Mouse (Mus musculus) CH12.LX (cell line): ENCODE measurements around the gene Taf4.

ENCODE experiments used
- BHLHE40 ChIP-seq: IDR thresholded peaks from 2 replicates; pipeline ENCODE4 v1.6.1; 2011; ENCODE audit warnings: mild to moderate bottlenecking, low read depth, low read length, improper control_type of control experiment
- CTCF ChIP-seq, 2 experiments: IDR thresholded peaks in 1 of 2; conservative IDR thresholded peaks in 1 of 2; 2 replicates each; pipeline ENCODE4 v1.5.1; 2011 to 2012; ENCODE audit warnings: low read depth in 2 of 2, low read length in 2 of 2, improper control_type of control experiment in 1 of 2, inconsistent platforms in 1 of 2, mild to moderate bottlenecking in 1 of 2, moderate library complexity in 1 of 2
- ELF1 ChIP-seq: IDR thresholded peaks from 2 replicates; pipeline ENCODE4 v1.6.1; 2014; ENCODE audit warnings: low read depth, mild to moderate bottlenecking, inconsistent platforms, low read length, improper control_type of control experiment
- EP300 ChIP-seq: IDR thresholded peaks from 2 replicates; pipeline ENCODE4 v1.6.1; 2011; ENCODE audit warnings: low read length, improper control_type of control experiment
- HCFC1 ChIP-seq: IDR thresholded peaks from 2 replicates; pipeline ENCODE4 v1.6.1; 2012; ENCODE audit warnings: low read depth, mild to moderate bottlenecking, inconsistent platforms, low read length, improper control_type of control experiment
- JUND ChIP-seq: conservative IDR thresholded peaks from 2 replicates; pipeline ENCODE4 v1.6.1; 2011; ENCODE audit warnings: low read depth, low read length, improper control_type of control experiment
- KAT2A ChIP-seq: IDR thresholded peaks from 2 replicates; pipeline ENCODE4 v1.6.1; 2012; ENCODE audit warnings: low read length, improper control_type of control experiment, inconsistent platforms; ENCODE audit not compliant: insufficient replicate concordance
- MAFK ChIP-seq: IDR thresholded peaks from 2 replicates; pipeline ENCODE4 v1.6.1; 2011; ENCODE audit warnings: low read length, improper control_type of control experiment; ENCODE audit not compliant: insufficient replicate concordance
- MAZ ChIP-seq: IDR thresholded peaks from 2 replicates; pipeline ENCODE4 v1.6.1; 2012; ENCODE audit warnings: low read depth, mild to moderate bottlenecking, inconsistent platforms, low read length, improper control_type of control experiment, moderate library complexity
- POLR2A ChIP-seq: IDR thresholded peaks from 2 replicates; pipeline ENCODE4 v1.6.1; 2011; ENCODE audit warnings: low read depth, mild to moderate bottlenecking, improper control_type of control experiment, low read length
- SMC3 ChIP-seq: IDR thresholded peaks from 2 replicates; pipeline ENCODE4 v1.6.1; 2011; ENCODE audit warnings: low read depth, low read length, improper control_type of control experiment
- USF1 ChIP-seq: IDR thresholded peaks from 2 replicates; pipeline ENCODE4 v1.6.1; 2014; ENCODE audit warnings: low read depth, mild to moderate bottlenecking, inconsistent platforms, low read length, improper control_type of control experiment

DNA sequence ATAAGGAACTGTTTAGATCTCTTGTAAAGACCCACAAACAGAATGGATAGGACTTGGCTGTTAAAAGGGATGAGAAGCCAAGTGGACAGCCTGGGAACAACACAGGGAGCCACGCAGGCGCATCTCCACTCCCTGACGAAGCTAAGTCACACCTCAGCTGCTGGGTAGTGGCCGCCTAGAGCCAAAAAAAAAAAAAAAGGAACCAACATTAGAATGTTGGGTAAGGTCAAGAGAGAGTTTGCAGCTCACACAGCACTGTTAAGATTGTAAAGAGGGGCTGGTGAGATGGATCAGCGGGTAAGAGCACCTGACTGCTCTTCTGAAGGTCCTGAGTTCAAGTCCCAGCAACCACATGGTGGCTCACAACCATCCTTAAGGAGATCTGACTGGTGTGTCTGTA, 27.6 kb downstream of the Taf4 start:
- TF ChIP-seq MAZ (no peak), CTCF (conservative IDR thresholded peaks at IDR 0.05 in 1 of 2, IDR thresholded peaks at IDR 0.05 in 1 of 2; ENCODE audit: low read depth in 2 of 2, low read length in 2 of 2) (no peak), USF1 (no peak), BHLHE40 (no peak), EP300 (no peak), HCFC1 (no peak), MAFK (no peak), SMC3 (no peak), JUND (no peak), KAT2A (no peak), POLR2A (no peak), ELF1 (no peak)
